Mouse (Mus musculus) forebrain, embryonic 11.5 days (tissue): ENCODE data around the gene Nedd9. TPM values are rescaled to one million over a fixed set of nuclear protein-coding genes. Genes with fewer than 3 reads are reported as not detected.

Experiments used
- ATAC-seq: fragments of 200-750 bp; cut with Nextera tagmentation; replicated peaks from 2 replicates; pipeline ENCODE4 v1.8.0; 2017; ENCODE audit warnings: moderate TSS enrichment; ENCODE audit not compliant: low FRiP score
- DNase-seq: peaks from one replicate; pipeline ENCODE4 v3.0.0-alpha.2; 2017; ENCODE audit warnings: low spot score
- H3K27ac ChIP-seq: fragments of 300-500 bp; sonication (generic); 2 replicates; pipeline ENCODE4 v1.5.1; 2014; ENCODE audit warnings: low read depth, low read length
- H3K27me3 ChIP-seq: fragments of 300-500 bp; sonication (generic); 2 replicates; pipeline ENCODE4 v1.6.1; 2014; ENCODE audit warnings: mild to moderate bottlenecking, low read length, mixed read lengths; ENCODE audit not compliant: control insufficient read depth, insufficient read depth
- H3K36me3 ChIP-seq: fragments of 300-500 bp; sonication (generic); 2 replicates; pipeline ENCODE4 v1.6.1; 2014; ENCODE audit warnings: mild to moderate bottlenecking, low read length, moderate library complexity, mixed read lengths; ENCODE audit not compliant: control insufficient read depth, insufficient read depth
- H3K4me1 ChIP-seq: fragments of 300-500 bp; sonication (generic); replicated peaks from 2 replicates; pipeline ENCODE4 v1.6.1; 2014; ENCODE audit warnings: low read length, mixed read lengths; ENCODE audit not compliant: control insufficient read depth, insufficient read depth
- H3K4me2 ChIP-seq: fragments of 300-500 bp; sonication (generic); 2 replicates; pipeline ENCODE4 v1.6.1; 2014; ENCODE audit warnings: low read depth, mild to moderate bottlenecking, low read length, moderate library complexity, mixed read lengths; ENCODE audit not compliant: severe bottlenecking
- H3K4me3 ChIP-seq: fragments of 300-500 bp; sonication (generic); 2 replicates; pipeline ENCODE4 v1.5.1; 2014; ENCODE audit warnings: low read depth, low read length
- H3K9ac ChIP-seq: fragments of 300-500 bp; sonication (generic); 2 replicates; pipeline ENCODE4 v1.6.1; 2014; ENCODE audit warnings: low read length
- H3K9me3 ChIP-seq: fragments of 300-500 bp; sonication (generic); 2 replicates; pipeline ENCODE4 v1.6.1; 2016; ENCODE audit warnings: low read length, mixed read lengths; ENCODE audit not compliant: control insufficient read depth
- WGBS: fragments of 180-500 bp; shearing (Covaris S2); extraction: QIAGEN DNeasy Blood & Tissue Kit; methylation state at CpG from one replicate; pipeline ENCODE4 v1.1.7; 2014; 5-methylcytosine and 5-hydroxymethylcytosine counted together
- polyA plus RNA-seq: library from polyadenylated mRNA; unstranded; fragments of >200 nt; fragmentation: Nextera tagmentation; extraction: Ambion mirVana; gene quantifications from 2 replicates; pipeline ENCODE4 v1.2.1, GENCODE M21; 2014

The Nedd9 gene
- polyA plus RNA-seq, 1 experiment from 2014 or later, result 27.0 TPM

GRCm38 (mm10) chr13:41468277-41468676 lies 18.9 kb downstream of the Nedd9 start:
- no peak for DNase-seq
- WGBS, result 80% methylated on average over 5 of the region's 5 CpGs
- no peak overlapping the region for H3K9ac ChIP-seq

DNA sequence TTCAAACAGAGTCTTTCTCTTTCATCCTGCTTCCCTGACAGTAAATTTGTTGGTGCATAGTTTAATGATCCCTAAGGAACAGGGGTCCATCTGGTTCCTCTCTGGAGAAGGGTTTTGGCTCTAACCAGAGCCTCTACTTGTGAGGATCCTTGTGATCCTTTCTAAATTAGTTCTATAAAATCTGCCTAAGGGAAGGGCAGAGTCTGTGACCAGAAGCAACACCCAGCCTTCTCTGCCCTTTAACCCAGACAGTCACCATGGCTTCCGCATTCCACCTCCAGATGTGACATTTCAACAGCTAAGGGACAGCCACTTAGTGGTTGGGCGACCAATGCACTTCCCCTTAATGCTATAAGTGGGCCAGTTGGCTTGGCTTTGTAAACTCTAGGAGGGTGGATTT lies 20.1 kb downstream of the Nedd9 start:
- Histone ChIP-seq H3K4me1 (no peaks in the 10 kb centered on the region), H3K27me3 (no peaks in the 10 kb centered on the region), H3K4me3 (no peak overlapping the region), H3K4me2 (no peak overlapping the region), H3K9ac (no peak overlapping the region), H3K36me3 (no peaks in the 10 kb centered on the region), H3K27ac (no peak overlapping the region), H3K9me3 (no peaks in the 10 kb centered on the region)
- ATAC-seq (no peak), DNase-seq (no peak)
- WGBS, result 86% methylated on average over 2 of the region's 2 CpGs

More at GRCm38 (mm10) chr13:41468277-41468676, 18.9 kb downstream of the Nedd9 start:
- H3K4me3 ChIP-seq, result no peak overlapping the region
- no peak overlapping the region for H3K27ac ChIP-seq
- H3K4me2 ChIP-seq, result no peak overlapping the region
- no peaks in the 10 kb centered on the region for H3K9me3 ChIP-seq
- no peaks in the 10 kb centered on the region for H3K36me3 ChIP-seq
- H3K27me3 ChIP-seq, result no peaks in the 10 kb centered on the region
- H3K4me1 ChIP-seq, result no peaks in the 10 kb centered on the region
- no peak for ATAC-seq

GRCm38 (mm10) chr13:41466616-41467015 lies 20.5 kb downstream of the Nedd9 start:
- H3K4me3 ChIP-seq, result no peak overlapping the region
- no peaks in the 10 kb centered on the region for H3K36me3 ChIP-seq
- H3K27ac ChIP-seq, result no peak overlapping the region
- ATAC-seq (no peak), DNase-seq (no peak)
- H3K27me3 ChIP-seq, result no peaks in the 10 kb centered on the region
- H3K4me1 ChIP-seq, result no peaks in the 10 kb centered on the region
- no peak overlapping the region for H3K4me2 ChIP-seq
- H3K9me3 ChIP-seq, result no peaks in the 10 kb centered on the region
- no peak overlapping the region for H3K9ac ChIP-seq
- 94% methylated on average over 4 of the region's 4 CpGs for WGBS

- Histone ChIP-seq H3K4me3 (no peak overlapping the region), H3K4me2 (no peak overlapping the region), H3K27me3 (no peaks in the 10 kb centered on the region), H3K9ac (no peak overlapping the region), H3K27ac (no peak overlapping the region), H3K36me3 (no peaks in the 10 kb centered on the region), H3K4me1 (no peaks in the 10 kb centered on the region), H3K9me3 (no peaks in the 10 kb centered on the region)
- 94% methylated on average over 1 of the region's 1 CpGs for WGBS
- DNase-seq (no peak), ATAC-seq (no peak)
These were observed 21.0 kb downstream of the Nedd9 start for GRCm38 (mm10) chr13:41466191-41466590.

- 82% methylated on average over 3 of the region's 3 CpGs for WGBS
- no peak for DNase-seq
- no peak overlapping the region for H3K4me3 ChIP-seq
These were observed 25.7 kb downstream of the Nedd9 start for GRCm38 (mm10) chr13:41461418-41461817.

DNA sequence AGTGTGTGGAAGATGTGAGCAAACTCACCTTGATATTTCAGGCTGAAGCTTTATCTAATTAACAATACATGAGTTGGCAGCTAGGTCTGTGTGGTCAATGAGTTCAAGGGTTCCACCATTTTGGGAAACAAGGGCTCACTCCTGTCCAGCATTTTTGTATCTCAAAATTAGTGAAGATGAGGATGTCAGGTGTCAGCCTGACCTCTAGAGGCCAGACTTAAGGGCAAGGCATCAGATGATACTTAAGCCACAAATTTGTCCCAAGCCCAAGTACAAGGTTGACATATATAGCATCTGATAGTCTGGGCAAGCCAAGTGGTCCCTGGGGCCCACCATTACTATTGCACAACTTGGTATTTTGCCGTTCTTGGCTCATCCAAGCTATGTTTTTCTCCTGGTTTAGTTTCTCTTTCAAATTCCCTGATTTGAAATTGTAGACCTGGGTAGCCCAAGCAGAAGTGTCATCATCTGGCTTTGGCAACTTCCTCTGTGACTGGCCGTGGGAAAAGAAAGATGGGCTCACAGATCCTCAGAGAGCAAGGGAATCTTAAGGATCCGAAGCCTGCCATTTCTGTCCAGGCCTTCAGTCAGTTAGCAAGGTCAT lies 27.4 kb downstream of the Nedd9 start:
- no peak for DNase-seq
- Histone ChIP-seq H3K4me1 (no peaks in the 10 kb centered on the region), H3K4me3 (no peak overlapping the region), H3K27ac (no peak overlapping the region), H3K27me3 (no peaks in the 10 kb centered on the region), H3K9ac (no peak overlapping the region), H3K36me3 (no peaks in the 10 kb centered on the region), H3K4me2 (no peak overlapping the region), H3K9me3 (no peaks in the 10 kb centered on the region)
- WGBS, result 91% methylated on average over 3 of the region's 3 CpGs
- no peak for ATAC-seq

More at GRCm38 (mm10) chr13:41461418-41461817, 25.7 kb downstream of the Nedd9 start:
- Histone ChIP-seq H3K4me1 (no peaks in the 10 kb centered on the region), H3K9ac (no peak overlapping the region), H3K4me2 (no peak overlapping the region), H3K27ac (no peak overlapping the region), H3K27me3 (no peaks in the 10 kb centered on the region), H3K9me3 (no peaks in the 10 kb centered on the region), H3K36me3 (no peaks in the 10 kb centered on the region)
- no peak for ATAC-seq

DNA sequence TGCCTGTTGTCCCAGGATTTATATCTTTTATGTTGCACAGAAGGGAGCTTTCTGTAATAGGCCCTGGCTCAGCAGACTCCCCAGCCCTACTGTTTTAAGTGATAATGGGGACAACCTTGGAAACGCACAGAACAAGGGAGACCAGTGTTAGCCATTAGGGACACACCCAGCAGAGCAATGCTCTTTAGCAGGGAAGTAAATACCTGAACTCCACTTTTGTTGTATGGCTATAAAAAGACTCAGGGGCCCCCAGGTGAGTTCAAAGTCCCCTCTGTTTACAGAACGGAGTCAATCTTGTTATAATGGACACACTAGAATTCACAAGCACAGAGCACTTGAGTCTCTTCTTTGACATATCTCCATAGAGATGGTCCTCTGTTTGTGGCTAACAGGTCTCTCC lies 28.5 kb downstream of the Nedd9 start:
- 56% methylated on average over 2 of the region's 2 CpGs for WGBS
- DNase-seq (no peak), ATAC-seq (no peak)

DNA sequence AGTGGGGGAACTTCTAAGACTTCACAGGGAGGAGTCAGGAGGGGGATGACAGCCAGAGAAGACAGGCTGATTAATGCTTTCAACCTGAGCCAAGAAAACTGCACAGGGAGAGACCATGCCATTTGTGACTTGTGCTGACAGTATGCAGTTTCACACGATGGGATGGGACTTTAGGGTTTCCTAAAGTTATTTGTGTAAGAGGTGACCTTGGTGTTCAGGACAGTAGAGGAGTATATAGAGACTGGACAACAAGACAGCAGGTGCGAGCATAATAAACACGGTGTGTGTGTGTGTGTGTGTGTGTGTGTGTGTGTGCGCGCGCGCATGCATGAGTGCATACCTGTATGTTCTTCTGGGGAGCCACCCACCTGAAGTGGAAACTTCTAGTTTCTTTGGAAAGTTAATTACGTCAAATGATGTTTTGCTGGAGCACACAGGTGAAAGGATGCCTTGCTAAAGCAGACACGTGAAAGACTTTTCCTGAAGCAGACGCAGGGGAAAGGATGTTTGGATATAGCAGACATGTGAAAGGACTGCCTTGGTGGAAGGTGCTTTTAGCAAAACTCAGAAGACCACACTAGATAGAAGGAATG lies 29.3 kb downstream of the Nedd9 start:
- ATAC-seq (no peak), DNase-seq (no peak)
- no peak overlapping the region for H3K4me2 ChIP-seq
- no peak overlapping the region for H3K27ac ChIP-seq
- no peaks in the 10 kb centered on the region for H3K27me3 ChIP-seq
- H3K9me3 ChIP-seq, result no peaks in the 10 kb centered on the region
- H3K9ac ChIP-seq, result no peak overlapping the region
- WGBS, result 91% methylated on average over 10 of the region's 10 CpGs
- H3K4me1 ChIP-seq, result no peaks in the 10 kb centered on the region
- no peaks in the 10 kb centered on the region for H3K36me3 ChIP-seq
- H3K4me3 ChIP-seq, result no peak overlapping the region

More for the DNA sequence above, 28.5 kb downstream of the Nedd9 start:
- H3K4me1 ChIP-seq, result no peaks in the 10 kb centered on the region
- H3K9ac ChIP-seq, result no peak overlapping the region
- no peaks in the 10 kb centered on the region for H3K9me3 ChIP-seq
- H3K27ac ChIP-seq, result no peak overlapping the region
- no peaks in the 10 kb centered on the region for H3K27me3 ChIP-seq
- H3K4me2 ChIP-seq, result no peak overlapping the region
- no peak overlapping the region for H3K4me3 ChIP-seq
- no peaks in the 10 kb centered on the region for H3K36me3 ChIP-seq
